Comparison of ENCODE assay signal across 8 mouse cellular contexts in genomic region chr17:25474330-25475077, GRCm38 (mm10). TPM values are rescaled to one million over a fixed set of nuclear protein-coding genes. Genes with fewer than 3 reads are reported as not detected.
DNase-seq lines count a peak whose midpoint lies in the region; ATAC-seq and TF ChIP-seq lines count a peak whose summit lies in the region.

No protein-coding gene starts in this region.

- TF ChIP-seq CTCF in liver, adult 2 months (IDR thresholded peaks at IDR 0.05; ENCODE audit: low read depth, low read length), result peak; percentile 76

- no peaks in the 10 kb centered on the region for H3K27me3 ChIP-seq in liver, adult 2 months (ENCODE audit: control insufficient read depth, insufficient read depth, low read length)
- H3K27me3 ChIP-seq in stomach, embryonic 14.5 days (ENCODE audit: control insufficient read depth, insufficient read depth, low read length), result no peaks in the 10 kb centered on the region

- H3K4me1 ChIP-seq in liver, adult 2 months (ENCODE audit: control insufficient read depth, insufficient read depth, low read length), result no peaks in the 10 kb centered on the region
- H3K4me1 ChIP-seq in stomach, embryonic 14.5 days (ENCODE audit: control insufficient read depth, insufficient read depth, low read length), result 0 out of 2 replicates have a peak, but pooled peaks cover 6% of the 10 kb centered on the region

- H3K9ac ChIP-seq in liver, adult 2 months (ENCODE audit: low read depth, low read length), result 0 out of 2 replicates have a peak overlapping the region, but pooled peaks have one; percentile 10
- H3K9ac ChIP-seq in stomach, embryonic 14.5 days (replicated peaks; ENCODE audit: low read depth, low read length), result no peak overlapping the region

- no peak overlapping the region for H3K27ac ChIP-seq in liver, adult 2 months (replicated peaks; ENCODE audit: insufficient read depth, low read depth, low read length)
- H3K27ac ChIP-seq in stomach, embryonic 14.5 days (ENCODE audit: low read length), result no peak overlapping the region

- DNase-seq in 3T3-L1 (ENCODE audit: low read depth, low spot score) (peak; percentile 57), adipocyte (ENCODE audit: low spot score) (peak; percentile 34)
- DNase-seq in embryo, embryonic 11 days, result peak; percentile 86
- DNase-seq in kidney, adult 9 months, result peak; percentile 74
- DNase-seq in liver, adult 2 months (ENCODE audit: extremely low read depth, low read depth, low spot score), result peak; percentile 37
- DNase-seq in monocyte, adult 2 months (ENCODE audit: low read depth in 1 of 2, low spot score in 2 of 2), result peak; percentile 9 to 46

- no peaks in the 10 kb centered on the region for H3K79me2 ChIP-seq in liver, adult 2 months (ENCODE audit: control insufficient read depth, insufficient read depth, low read length)

- TF ChIP-seq POLR2A in liver, adult 2 months (IDR thresholded peaks at IDR 0.05; ENCODE audit: extremely low read depth, insufficient read depth, low read length), result no peak

- H3K4me2 ChIP-seq in stomach, embryonic 14.5 days (replicated peaks; ENCODE audit: low read depth, low read length), result peak overlapping the region; percentile 83

- ATAC-seq in granulocyte monocyte progenitor cell, adult 5-6 weeks (replicated peaks; ENCODE audit: poor library complexity, severe bottlenecking), result peak; percentile 74
- ATAC-seq in stomach, embryonic 14.5 days (ENCODE audit: insufficient number of reproducible peaks, insufficient read depth, low FRiP score, low read depth), result peak; percentile 73

- no peaks in the 10 kb centered on the region for H3K9me3 ChIP-seq in stomach, embryonic 14.5 days (ENCODE audit: control insufficient read depth, low read depth, low read length)

- H3K36me3 ChIP-seq in liver, adult 2 months (ENCODE audit: control insufficient read depth, insufficient read depth, low read length), result no peaks in the 10 kb centered on the region
- no peaks in the 10 kb centered on the region for H3K36me3 ChIP-seq in stomach, embryonic 14.5 days (ENCODE audit: control insufficient read depth, insufficient read depth, low read length)

- WGBS in liver, adult 2 months, result 2% methylated on average over 38 of the region's 38 CpGs
- 2% methylated on average over 38 of the region's 38 CpGs for WGBS in stomach, embryonic 14.5 days

- peak overlapping the region; percentile 36; the same call in 1 of the 2 replicates for H3K4me3 ChIP-seq in liver, adult 2 months (ENCODE audit: insufficient read depth, low read depth, low read length)
- peak overlapping the region; percentile 33 for H3K4me3 ChIP-seq in stomach, embryonic 14.5 days (ENCODE audit: low read depth, low read length)

RNA-seq across cellular contexts. Expression of gene Tekt4, which starts 20.1 kb away (rescaled TPM):
- not detected in 2 replicates for total RNA-seq in granulocyte monocyte progenitor cell, adult 5-6 weeks (2014; fragmentation: Nextera tagmentation)
- total RNA-seq in granulocyte monocyte progenitor cell, adult 5-6 weeks (2017), result not detected in 2 replicates
- not detected in 2 replicates for total RNA-seq in liver, adult 2 months (2014; rRNA removed)
- polyA plus RNA-seq in liver, adult 2 months (2012; rRNA removed), result not detected in 2 replicates
- polyA plus RNA-seq in stomach, embryonic 14.5 days (2014; fragmentation: Nextera tagmentation; extraction: Ambion mirVana), result not detected in 2 replicates

RNA-seq across cellular contexts. Expression of gene Sstr5, which starts 22.6 kb away (rescaled TPM):
- total RNA-seq in granulocyte monocyte progenitor cell, adult 5-6 weeks (2014; fragmentation: Nextera tagmentation), result not detected in 2 replicates
- total RNA-seq in granulocyte monocyte progenitor cell, adult 5-6 weeks (2017), result not detected in 2 replicates
- not detected in 2 replicates for total RNA-seq in liver, adult 2 months (2014; rRNA removed)
- polyA plus RNA-seq in liver, adult 2 months (2012; rRNA removed), result not detected in 2 replicates
- polyA plus RNA-seq in stomach, embryonic 14.5 days (2014; fragmentation: Nextera tagmentation; extraction: Ambion mirVana), result 0.25 TPM in 1 of 2 replicates, not detected in the other

RNA-seq across cellular contexts. Expression of gene Cacna1h, which starts 40.9 kb away (rescaled TPM):
- not detected in 2 replicates for total RNA-seq in granulocyte monocyte progenitor cell, adult 5-6 weeks (2014; fragmentation: Nextera tagmentation)
- total RNA-seq in granulocyte monocyte progenitor cell, adult 5-6 weeks (2017), result not detected in 2 replicates
- 0.27 TPM in 1 of 2 replicates, not detected in the other for total RNA-seq in liver, adult 2 months (2014; rRNA removed)
- polyA plus RNA-seq in liver, adult 2 months (2012; rRNA removed), result 0.02 and 0.05 TPM in 2 replicates
- 6.1 and 6.6 TPM in 2 replicates for polyA plus RNA-seq in stomach, embryonic 14.5 days (2014; fragmentation: Nextera tagmentation; extraction: Ambion mirVana)

Comparison
In these comparisons a context has a peak if more than half of its experiments do, and no peak if none do; other contexts are left out.
1. DNase-seq: peak in every context shown above with its lines; median percentile 86 in embryo, embryonic 11 days; 74 in kidney, adult 9 months; 57 in 3T3-L1; 37 in liver, adult 2 months; 34 in adipocyte; 28 in monocyte, adult 2 months.